Mouse (Mus musculus) heart, adult 2 months (tissue): ENCODE data around the gene 6430571L13Rik. TPM values are rescaled to one million over a fixed set of nuclear protein-coding genes. Genes with fewer than 3 reads are reported as not detected.

ENCODE experiments used
- DNase-seq, 2 experiments: peaks; one replicate each; pipeline ENCODE4 v3.0.0; 2021
- H3K27ac ChIP-seq: fragments of 200-600 bp; 2 replicates; pipeline ENCODE4 v1.8.1; 2022
- H3K27me3 ChIP-seq: fragments of 200-500 bp; 2 replicates; pipeline ENCODE4 v1.6.1; 2012; ENCODE audit warnings: mild to moderate bottlenecking, low read length, inconsistent platforms, mixed read lengths; ENCODE audit not compliant: control insufficient read depth, insufficient read depth
- H3K36me3 ChIP-seq: fragments of 200-500 bp; 2 replicates; pipeline ENCODE4 v1.6.1; 2012; ENCODE audit warnings: low read length, inconsistent platforms; ENCODE audit not compliant: control insufficient read depth, insufficient read depth
- H3K4me1 ChIP-seq: fragments of 200-500 bp; 2 replicates; pipeline ENCODE4 v1.6.1; 2011; ENCODE audit warnings: low read length; ENCODE audit not compliant: control insufficient read depth, insufficient read depth
- H3K4me3 ChIP-seq: fragments of 200-600 bp; 2 replicates; pipeline ENCODE4 v1.8.1; 2022
- H3K79me2 ChIP-seq: fragments of 200-500 bp; replicated peaks from 2 replicates; pipeline ENCODE4 v1.6.1; 2012; ENCODE audit warnings: mild to moderate bottlenecking, inconsistent platforms, low read length, moderate library complexity, mixed read lengths; ENCODE audit not compliant: control insufficient read depth, insufficient read depth
- H3K9ac ChIP-seq: fragments of 200-500 bp; 2 replicates; pipeline ENCODE4 v1.6.1; 2012; ENCODE audit warnings: low read depth, mild to moderate bottlenecking, control low read depth, inconsistent platforms, low read length, mixed read lengths
- CTCF ChIP-seq: fragments of 200-600 bp; IDR thresholded peaks from 2 replicates; pipeline ENCODE4 v1.8.1; 2022; ENCODE audit warnings: antibody characterized with exemption, mild to moderate bottlenecking, moderate library complexity
- EP300 ChIP-seq: fragments of 200-500 bp; IDR thresholded peaks from 2 replicates; pipeline ENCODE4 v1.6.1; 2011; ENCODE audit warnings: low read depth, low read length, control low read depth; ENCODE audit not compliant: insufficient read depth
- POLR2A ChIP-seq: fragments of 200-500 bp; IDR thresholded peaks from 2 replicates; pipeline ENCODE4 v1.6.1; 2011; ENCODE audit warnings: mild to moderate bottlenecking, low read depth, low read length, control low read depth; ENCODE audit not compliant: insufficient read depth
- WGBS: fragments of 180-500 bp; shearing (Covaris S2); methylation state at CpG from one replicate; pipeline ENCODE4 v1.1.7; 2018; 5-methylcytosine and 5-hydroxymethylcytosine counted together
- intact Hi-C: fragments of 180-260 bp; cut with DNase I; formaldehyde crosslinking; loops from one replicate; pipeline ENCODE4 v1.15.1; 2025
- polyA plus RNA-seq: library from polyadenylated mRNA; depleted of rRNA; stranded (reverse); fragments of >200 nt; gene quantifications from 2 replicates; pipeline ENCODE4 v1.2.3, GENCODE M21; 2012
- total RNA-seq, 2 experiments: library from RNA; stranded (reverse); gene quantifications; 2 replicates each; pipeline ENCODE4 v1.2.3; 2021

The 6430571L13Rik gene
- total and polyA plus RNA-seq, 3 experiments = 4.1 to 6.5 (median 5.2) TPM

- Histone ChIP-seq H3K27me3 (no peaks in the 10 kb centered on the region), H3K36me3 (no peaks in the 10 kb centered on the region), H3K79me2 (no peaks in the 10 kb centered on the region), H3K9ac (no peak overlapping the region), H3K4me3 (no peak overlapping the region), H3K4me1 (peaks cover 4% of the 10 kb centered on the region; the same call in 1 of the 2 replicates), H3K27ac (no peak overlapping the region)
- TF ChIP-seq EP300 = no peak
- no peak for TF ChIP-seq POLR2A
- no peak for TF ChIP-seq CTCF
- intact Hi-C loops = no loop called here
- 60% methylated on average over 6 of the region's 6 CpGs for WGBS
- DNase-seq = no peak
Measured at GRCm38 (mm10) chr9:107330791-107331190, 9.6 kb upstream of the 6430571L13Rik start.

- 61% methylated on average over 2 of the region's 2 CpGs for WGBS
- no peak overlapping the region for H3K4me3 ChIP-seq
- intact Hi-C loops = no loop called here
- no peak overlapping the region for H3K9ac ChIP-seq
- DNase-seq = no peak
- no peak for TF ChIP-seq POLR2A
- TF ChIP-seq EP300 = no peak
- no peak for TF ChIP-seq CTCF
- H3K79me2 ChIP-seq = no peaks in the 10 kb centered on the region
- H3K4me1 ChIP-seq = peaks cover 2% of the 10 kb centered on the region
- no peaks in the 10 kb centered on the region for H3K27me3 ChIP-seq
- H3K36me3 ChIP-seq = no peaks in the 10 kb centered on the region
- H3K27ac ChIP-seq = no peak overlapping the region
Measured at GRCm38 (mm10) chr9:107333686-107334085, 6.7 kb upstream of the 6430571L13Rik start.

GRCm38 (mm10) chr9:107334356-107334755 is 6.0 kb upstream of the 6430571L13Rik start:
- no peak overlapping the region for H3K4me3 ChIP-seq
- 85% methylated on average over 6 of the region's 6 CpGs for WGBS
- H3K9ac ChIP-seq = no peak overlapping the region
- TF ChIP-seq CTCF = no peak
- no peak for TF ChIP-seq POLR2A
- TF ChIP-seq EP300 = no peak
- no peak overlapping the region for H3K27ac ChIP-seq
- H3K4me1 ChIP-seq = peaks cover 2% of the 10 kb centered on the region
- H3K79me2 ChIP-seq = no peaks in the 10 kb centered on the region
- intact Hi-C loops = no loop called here
- no peak for DNase-seq
- H3K27me3 ChIP-seq = no peaks in the 10 kb centered on the region
- H3K36me3 ChIP-seq = no peaks in the 10 kb centered on the region

- WGBS = 91% methylated on average over 5 of the region's 5 CpGs
- no peaks in the 10 kb centered on the region for H3K27me3 ChIP-seq
- no peak overlapping the region for H3K4me3 ChIP-seq
- TF ChIP-seq CTCF (peak; percentile 14; the same call in 1 of the 2 replicates), POLR2A (no peak)
- no peaks in the 10 kb centered on the region for H3K79me2 ChIP-seq
- H3K9ac ChIP-seq = no peak overlapping the region
- intact Hi-C loops = loop anchor here (5.0 kb wide), 1 partner anchor 88 kb away; no protein-coding TSS in a partner anchor
- H3K36me3 ChIP-seq = no peaks in the 10 kb centered on the region
- peaks cover 2% of the 10 kb centered on the region for H3K4me1 ChIP-seq
- H3K27ac ChIP-seq = no peak overlapping the region
- no peak for DNase-seq
Measured at GRCm38 (mm10) chr9:107335046-107335445, 5.4 kb upstream of the 6430571L13Rik start.

- peak; percentile 78 to 81 for DNase-seq
- Histone ChIP-seq H3K27ac (peak overlapping the region; percentile 8; the same call in 1 of the 2 replicates), H3K79me2 (no peaks in the 10 kb centered on the region), H3K36me3 (no peaks in the 10 kb centered on the region), H3K9ac (no peak overlapping the region), H3K4me1 (peaks cover 2% of the 10 kb centered on the region), H3K27me3 (no peaks in the 10 kb centered on the region), H3K4me3 (no peak overlapping the region)
- 0 out of 2 replicates have a peak, but pooled peaks have one; percentile 32 for TF ChIP-seq POLR2A
- TF ChIP-seq CTCF = no peak; the same call in none of the 2 replicates
- TF ChIP-seq EP300 = peak; percentile 87
- 3% methylated on average over 5 of the region's 5 CpGs for WGBS
- intact Hi-C loops = loop anchor here (1.0 to 5.0 kb wide), 3 partner anchors 42 to 433 kb away; no protein-coding TSS in a partner anchor
Measured at GRCm38 (mm10) chr9:107335909-107336308, 4.5 kb upstream of the 6430571L13Rik start.

GRCm38 (mm10) chr9:107336386-107336785 is 4.0 kb upstream of the 6430571L13Rik start:
- Histone ChIP-seq H3K9ac (no peak overlapping the region), H3K36me3 (no peaks in the 10 kb centered on the region), H3K79me2 (no peaks in the 10 kb centered on the region), H3K27ac (no peak overlapping the region; the same call in 1 of the 2 replicates), H3K4me3 (no peak overlapping the region), H3K4me1 (peaks cover 3% of the 10 kb centered on the region), H3K27me3 (no peaks in the 10 kb centered on the region)
- DNase-seq = no peak
- intact Hi-C loops = loop anchor here (1.0 to 5.0 kb wide), 3 partner anchors 42 to 434 kb away; no protein-coding TSS in a partner anchor
- TF ChIP-seq EP300 = no peak
- TF ChIP-seq CTCF = no peak
- no peak for TF ChIP-seq POLR2A
- WGBS = 75% methylated on average over 6 of the region's 6 CpGs
